Mouse (Mus musculus) intestine, postnatal 0 days (tissue): Measurements from ENCODE around the gene Cebpb. TPM values are rescaled to one million over a fixed set of nuclear protein-coding genes. Genes with fewer than 3 reads are reported as not detected.

Experiments
- ATAC-seq: fragments of 200-750 bp; cut with Nextera tagmentation; 2 replicates; pipeline ENCODE4 v1.8.0; 2017; ENCODE audit warnings: mild to moderate bottlenecking, moderate TSS enrichment, moderate library complexity
- H3K27ac ChIP-seq: fragments of 300-500 bp; sonication (generic); 2 replicates; pipeline ENCODE4 v1.5.1; 2014; ENCODE audit warnings: mild to moderate bottlenecking, low read depth, low read length, moderate library complexity
- H3K27me3 ChIP-seq: fragments of 300-500 bp; sonication (generic); replicated peaks from 2 replicates; pipeline ENCODE4 v1.6.1; 2014; ENCODE audit warnings: low read length, mixed read lengths; ENCODE audit not compliant: control insufficient read depth, insufficient read depth
- H3K36me3 ChIP-seq: fragments of 300-500 bp; sonication (generic); 2 replicates; pipeline ENCODE4 v1.6.1; 2014; ENCODE audit warnings: mild to moderate bottlenecking, moderate library complexity; ENCODE audit not compliant: control insufficient read depth, insufficient read depth
- H3K4me1 ChIP-seq: fragments of 300-500 bp; sonication (generic); replicated peaks from 2 replicates; pipeline ENCODE4 v1.6.1; 2014; ENCODE audit warnings: antibody characterized with exemption, low read length, mixed read lengths; ENCODE audit not compliant: control insufficient read depth, insufficient read depth
- H3K4me2 ChIP-seq: fragments of 300-500 bp; sonication (generic); replicated peaks from 2 replicates; pipeline ENCODE4 v1.6.1; 2014; ENCODE audit warnings: low read depth, mild to moderate bottlenecking, moderate library complexity
- H3K4me3 ChIP-seq: fragments of 300-500 bp; sonication (generic); 2 replicates; pipeline ENCODE4 v1.5.1; 2014; ENCODE audit warnings: low read depth, low read length
- H3K9ac ChIP-seq: fragments of 300-500 bp; sonication (generic); 2 replicates; pipeline ENCODE4 v1.6.1; 2014; ENCODE audit warnings: mild to moderate bottlenecking, low read depth, low read length
- H3K9me3 ChIP-seq: fragments of 300-500 bp; sonication (generic); 2 replicates; pipeline ENCODE4 v1.6.1; 2016; ENCODE audit warnings: mixed run types; ENCODE audit not compliant: control insufficient read depth
- CTCF ChIP-seq: sonication (generic); IDR thresholded peaks from 2 replicates; pipeline ENCODE4 v1.5.1; 2016; ENCODE audit warnings: low read depth, mild to moderate bottlenecking, control low read depth, antibody characterized with exemption, moderate library complexity
- WGBS: fragments of 180-500 bp; shearing (Covaris S2); extraction: QIAGEN DNeasy Blood & Tissue Kit; methylation state at CpG from one replicate; pipeline ENCODE4 v1.1.7; 2014; 5-methylcytosine and 5-hydroxymethylcytosine counted together
- microRNA-seq: library from miRNA; unstranded; fragments of <30 nt; microRNA quantifications from one replicate; pipeline ENCODE4, GENCODE M21; 2016
- polyA plus RNA-seq: library from polyadenylated mRNA; unstranded; fragments of >200 nt; fragmentation: Nextera tagmentation; extraction: Ambion mirVana; gene quantifications from 2 replicates; pipeline ENCODE4 v1.2.1, GENCODE M21; 2015

The Cebpb gene
- polyA plus RNA-seq, 1 experiment from 2014 or later, result 52.6 TPM

DNA sequence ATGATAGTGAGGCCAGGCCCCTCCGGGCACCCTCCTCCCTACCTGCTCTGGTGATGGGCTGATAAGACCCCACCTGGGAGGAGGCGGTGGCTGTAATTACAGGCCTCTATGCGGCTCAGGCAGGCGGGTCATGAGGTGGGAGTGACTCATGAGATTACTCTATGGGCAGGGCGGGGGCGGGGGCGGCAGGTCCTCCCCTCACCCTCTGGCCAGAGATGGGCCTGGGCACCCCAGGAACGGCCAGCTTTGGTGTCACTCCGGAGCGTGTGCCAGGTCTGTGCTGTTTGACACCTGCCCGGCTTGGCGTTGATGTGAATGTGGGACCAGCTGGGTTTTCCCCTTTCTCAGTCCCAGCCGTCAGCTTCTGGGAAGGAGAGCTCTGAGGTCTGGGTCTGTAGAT is 42.4 kb downstream of the Cebpb start:
- WGBS, result 39% methylated on average over 13 of the region's 13 CpGs
- no peak for ATAC-seq
- H3K27me3 ChIP-seq, result no peaks in the 10 kb centered on the region

GRCm38 (mm10) chr2:167734861-167735260 is 46.1 kb downstream of the Cebpb start:
- ATAC-seq, result no peak
- Histone ChIP-seq H3K4me2 (no peak overlapping the region), H3K36me3 (no peaks in the 10 kb centered on the region; the same call in 1 of the 2 replicates), H3K9me3 (no peaks in the 10 kb centered on the region), H3K4me1 (no peaks in the 10 kb centered on the region), H3K4me3 (no peak overlapping the region), H3K27me3 (no peaks in the 10 kb centered on the region), H3K9ac (no peak overlapping the region), H3K27ac (no peak overlapping the region)
- 74% methylated on average over 10 of the region's 10 CpGs for whole genome bisulfite sequencing
- TF ChIP-seq CTCF, result no peak

More for the DNA sequence above, 42.4 kb downstream of the Cebpb start:
- Histone ChIP-seq H3K36me3 (no peaks in the 10 kb centered on the region), H3K9ac (no peak overlapping the region), H3K4me1 (no peaks in the 10 kb centered on the region), H3K4me2 (no peak overlapping the region), H3K9me3 (no peaks in the 10 kb centered on the region), H3K27ac (no peak overlapping the region), H3K4me3 (no peak overlapping the region)
- no peak for TF ChIP-seq CTCF

GRCm38 (mm10) chr2:167739030-167739429 is 50.3 kb downstream of the Cebpb start:
- no peaks in the 10 kb centered on the region for H3K4me1 ChIP-seq
- H3K27me3 ChIP-seq, result no peaks in the 10 kb centered on the region
- 34% methylated on average over 6 of the region's 6 CpGs for WGBS
- no peak overlapping the region for H3K27ac ChIP-seq
- no peak for TF ChIP-seq CTCF
- no peaks in the 10 kb centered on the region; the same call in 1 of the 2 replicates for H3K36me3 ChIP-seq
- H3K9me3 ChIP-seq, result no peaks in the 10 kb centered on the region
- ATAC-seq, result no peak
- H3K9ac ChIP-seq, result no peak overlapping the region
- H3K4me2 ChIP-seq, result no peak overlapping the region
- H3K4me3 ChIP-seq, result no peak overlapping the region

Small RNA genes lying within 50 kb of the gene (microRNA-seq; reads per million reads assigned to microRNA genes)
- not detected for gene Gm22355

Other genes with a start within 250 kb of the Cebpb start
- 62.2 and 64.8 TPM in 2 replicates for gene Rnf114, start 196.3 kb upstream of the Cebpb start, polyA plus RNA-seq
- 11.5 and 13.5 TPM in 2 replicates for gene Spata2, start 196.0 kb upstream of the Cebpb start, polyA plus RNA-seq
- 5.4 and 8.0 TPM in 2 replicates for gene Snai1, start 150.7 kb upstream of the Cebpb start, polyA plus RNA-seq
- 173 and 174 TPM in 2 replicates for gene Ube2v1, start 56.8 kb upstream of the Cebpb start, polyA plus RNA-seq
- gene Gm20431, start 27.4 kb upstream of the Cebpb start, polyA plus RNA-seq, result 8.8 and 10.0 TPM in 2 replicates
- gene Tmem189, start 907 bp downstream of the Cebpb start, polyA plus RNA-seq, result 25.0 and 26.8 TPM in 2 replicates
- gene Ptpn1, start 243.1 kb downstream of the Cebpb start, polyA plus RNA-seq, result 30.5 and 33.5 TPM in 2 replicates